Comparison of ENCODE assay signal across 15 mouse cellular contexts in genomic region chr1:98554388-98554787, GRCm38 (mm10).
"Had no signal": no experiment of that assay in that cellular context is flagged by ENCODE, and none has a peak within 500 bp of the region (broad histone marks: within the 10 kb centered on the region; RNA-seq: fewer than 3 reads in every experiment).

No protein-coding gene starts in this region.

- ATAC-seq: liver, postnatal 0 days; lung, postnatal 0 days; midbrain, embryonic 13.5 days; midbrain, embryonic 15.5 days had no signal

- DNase-seq: liver, embryonic 13.5 days; liver, postnatal 0 days; lung, adult 2 months; lung, postnatal 14 days; lung, postnatal 36 days; right cerebral cortex, adult 18-20 months; right cerebral cortex, postnatal 25 days; right cerebral cortex, postnatal 4 days; spleen, adult 18-20 months; thymus, adult 2 months; thymus, postnatal 25 days; thymus, postnatal 4 days had no signal
